Mouse (Mus musculus): ENCODE measurements around the gene B130006D01Rik.
A peak's percentile ranks its signal among the peaks of the same experiment; 100 is the strongest.

B130006D01Rik gene

DNA sequence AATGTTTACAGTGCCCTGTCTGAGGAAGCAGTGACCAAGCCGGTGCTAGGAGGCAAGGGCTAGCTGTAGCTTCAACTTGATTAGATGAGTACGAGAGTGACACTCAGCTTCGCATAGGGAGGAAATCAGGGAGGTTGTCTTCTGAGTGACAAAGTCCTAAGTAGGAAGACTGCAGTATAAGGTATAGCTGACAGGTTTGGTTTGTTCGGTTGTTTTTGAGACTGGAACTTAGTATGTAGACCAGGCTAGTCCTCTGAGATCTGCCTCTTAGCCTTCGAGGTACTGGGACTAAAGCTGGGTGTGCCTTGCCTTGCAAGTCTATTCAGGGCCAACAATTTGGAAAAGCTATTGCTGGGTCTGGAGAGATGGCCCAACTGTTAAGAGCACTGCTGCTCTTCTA is at the start of gene B130006D01Rik:
B130006D01Rik (plus strand) TSS at position 301 of the 400 bp plus-strand sequence.
- no peak for DNase-seq (ENCODE audit: low read depth, low spot score)

- no peak for DNase-seq (ENCODE audit: low read depth, low spot score)
These were observed 47.9 kb upstream of the B130006D01Rik start for GRCm38 (mm10) chr11:95675498-95675897.

DNA sequence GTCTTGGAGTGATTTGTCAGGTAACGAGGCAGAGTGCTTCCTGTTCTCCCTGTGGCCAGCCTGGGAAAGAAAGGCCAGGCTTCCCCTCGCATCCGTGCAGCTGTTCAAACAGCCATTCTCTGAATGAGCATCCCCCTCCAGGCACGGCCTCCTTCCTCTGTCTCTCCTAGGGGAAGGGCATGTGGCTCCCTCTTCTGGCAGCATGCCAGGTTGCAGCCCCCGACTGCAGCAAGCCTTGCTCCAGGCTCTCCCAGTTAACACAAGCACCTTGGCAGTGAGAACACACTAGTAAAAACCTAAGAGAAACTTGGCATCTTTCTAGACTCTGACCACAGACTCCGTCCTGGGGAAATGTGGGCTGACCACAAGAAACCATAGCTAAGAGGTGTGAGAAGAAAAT is 47.1 kb upstream of the B130006D01Rik start:
- DNase-seq (ENCODE audit: low read depth, low spot score): no peak

GRCm38 (mm10) chr11:95677925-95678701 is 45.3 kb upstream of the B130006D01Rik start:
- no peak for DNase-seq (ENCODE audit: low read depth, low spot score)

DNA sequence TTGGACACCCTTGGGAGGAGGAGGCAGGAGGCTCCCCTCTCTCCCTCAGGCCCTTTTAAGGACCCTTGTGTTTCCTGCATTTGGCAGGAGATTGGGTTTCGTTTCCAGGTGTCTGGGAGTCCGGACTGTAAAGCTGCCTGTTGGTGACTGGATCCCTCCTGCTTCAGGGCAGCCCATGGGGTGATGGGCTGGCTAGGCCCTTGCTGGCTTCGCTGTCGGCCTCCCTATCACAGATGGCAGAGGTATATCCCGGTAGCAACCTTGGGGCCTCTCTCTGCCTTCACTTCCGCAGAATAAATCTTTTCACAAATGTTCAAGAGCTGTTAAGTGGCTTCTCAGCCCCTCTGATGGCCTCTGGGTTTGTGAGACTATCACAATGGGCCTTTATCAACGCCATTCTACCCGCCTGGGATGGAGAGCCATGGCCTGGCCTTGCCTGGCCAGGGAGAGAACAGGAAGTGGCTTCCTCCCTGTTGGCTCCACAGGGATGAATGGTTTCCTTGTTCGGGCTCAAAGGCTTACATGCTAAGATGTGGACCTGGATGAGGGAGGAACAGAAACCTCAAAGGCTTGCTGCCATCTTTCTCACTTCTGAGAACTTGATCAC is 41.3 kb upstream of the B130006D01Rik start:
- no peak for DNase-seq (ENCODE audit: low read depth, low spot score)

GRCm38 (mm10) chr11:95682946-95683345 is 40.4 kb upstream of the B130006D01Rik start:
- DNase-seq (ENCODE audit: low read depth, low spot score): no peak

GRCm38 (mm10) chr11:95686031-95686430 is 37.4 kb upstream of the B130006D01Rik start:
- DNase-seq (ENCODE audit: low read depth, low spot score): peak; percentile 66

DNA sequence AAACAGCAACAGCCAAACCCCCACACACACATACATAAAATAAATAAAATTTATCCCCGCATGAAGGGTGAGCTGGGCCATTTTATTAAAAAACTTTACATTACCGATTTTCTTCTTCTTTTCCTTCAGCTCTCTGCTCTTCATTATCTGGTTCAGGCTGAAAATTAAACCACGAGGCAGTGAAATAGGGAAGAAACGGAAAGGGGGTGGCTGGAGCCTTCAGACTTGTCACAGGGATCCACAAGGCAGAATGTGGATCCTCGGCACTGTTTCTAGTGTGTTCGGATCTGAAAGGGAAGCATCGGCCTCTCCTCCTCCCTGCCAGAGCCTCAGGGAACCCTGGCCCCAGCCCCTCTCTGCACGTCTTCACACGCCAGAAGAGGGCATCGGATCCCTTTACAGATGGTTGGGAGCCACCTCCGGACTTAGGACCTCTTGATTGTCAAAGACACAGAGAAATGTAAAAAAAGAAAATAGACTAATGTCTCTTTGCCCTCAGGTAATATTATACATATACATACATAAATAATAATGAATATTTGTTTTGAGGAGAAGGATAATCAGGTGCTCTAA is 36.2 kb upstream of the B130006D01Rik start:
- no peak for DNase-seq (ENCODE audit: low read depth, low spot score)

DNA sequence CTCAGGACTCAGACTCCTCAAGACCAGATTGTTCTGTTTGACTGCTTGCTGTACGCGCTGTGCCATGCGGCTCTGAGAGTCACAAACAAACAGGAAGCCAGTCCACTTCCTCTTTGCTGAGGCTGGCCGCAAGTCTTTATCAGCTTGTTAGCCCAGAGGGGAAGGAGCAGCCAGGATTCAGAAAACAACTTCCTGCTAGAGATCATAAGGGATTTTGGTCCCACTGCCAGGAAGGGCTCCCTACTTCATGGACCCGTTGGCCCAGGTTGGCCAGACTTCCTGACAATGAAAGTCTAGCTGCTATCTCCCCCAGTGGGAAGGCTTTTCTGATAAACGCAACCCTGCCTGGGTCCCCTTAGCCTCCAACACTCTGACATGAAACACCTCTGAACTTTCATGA is 34.9 kb upstream of the B130006D01Rik start:
- peak; percentile 43 for DNase-seq (ENCODE audit: low read depth, low spot score)

- DNase-seq (ENCODE audit: low read depth, low spot score): peak; percentile 46
These were observed 34.4 kb upstream of the B130006D01Rik start for GRCm38 (mm10) chr11:95688981-95689380.

- DNase-seq (ENCODE audit: low read depth, low spot score): no peak
These were observed 33.8 kb upstream of the B130006D01Rik start for GRCm38 (mm10) chr11:95689544-95689943.

- no peak for DNase-seq (ENCODE audit: low read depth, low spot score)
These were observed 24.8 kb upstream of the B130006D01Rik start for GRCm38 (mm10) chr11:95698541-95698940.

- no peak for DNase-seq (ENCODE audit: low read depth, low spot score)
These were observed 22.3 kb upstream of the B130006D01Rik start for GRCm38 (mm10) chr11:95700778-95701739.

DNA sequence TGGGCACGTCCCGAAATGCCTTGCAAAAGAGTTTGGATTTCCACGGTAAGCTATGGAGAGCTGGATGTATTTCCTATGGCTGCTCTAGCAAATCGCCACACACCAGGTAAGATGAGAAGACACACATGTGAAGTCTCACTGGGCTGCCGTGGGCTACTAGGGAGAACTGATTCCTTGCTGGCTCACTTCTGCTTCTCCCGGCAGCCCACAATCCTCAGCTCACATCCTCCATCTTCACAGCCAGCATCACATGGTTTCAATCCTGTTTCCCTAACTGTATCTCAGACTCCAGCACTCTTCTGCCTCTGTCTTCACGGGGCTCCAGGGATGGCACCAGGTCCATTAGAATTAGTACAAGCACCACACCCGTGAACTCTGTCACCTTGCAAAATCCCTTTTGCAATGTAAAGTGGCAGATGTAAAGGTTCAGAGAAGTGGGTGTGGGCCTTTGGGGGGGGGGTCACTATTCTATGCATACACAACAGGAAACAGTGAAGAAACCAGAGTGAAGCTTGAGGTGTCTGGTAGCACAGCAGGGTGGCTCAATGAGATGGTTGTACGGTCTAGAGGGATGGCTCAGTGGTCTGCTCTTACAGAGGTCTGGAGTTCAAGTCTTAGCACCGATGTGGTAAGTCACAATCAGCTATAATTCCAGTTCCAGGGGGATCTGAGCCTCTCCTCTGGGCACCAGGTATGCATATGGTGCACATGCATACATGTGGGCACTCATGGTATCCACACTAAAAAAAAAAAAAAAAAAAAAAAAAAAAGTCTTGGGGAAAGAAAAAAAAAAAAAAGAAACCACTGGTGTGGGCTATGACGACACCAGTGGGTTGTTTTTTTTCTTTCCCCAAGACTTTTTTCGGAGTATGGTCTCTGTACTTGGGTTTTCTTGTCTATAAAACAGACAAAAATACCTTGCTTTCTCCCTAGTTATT is 19.1 kb upstream of the B130006D01Rik start:
- DNase-seq (ENCODE audit: low read depth, low spot score): no peak

GRCm38 (mm10) chr11:95704970-95705330 is 18.4 kb upstream of the B130006D01Rik start:
- DNase-seq (ENCODE audit: low read depth, low spot score): no peak

- no peak for DNase-seq (ENCODE audit: low read depth, low spot score)
These were observed 13.8 kb upstream of the B130006D01Rik start for GRCm38 (mm10) chr11:95709534-95710040.

- no peak for DNase-seq (ENCODE audit: low read depth, low spot score)
These were observed 12.9 kb upstream of the B130006D01Rik start for GRCm38 (mm10) chr11:95710478-95710877.

GRCm38 (mm10) chr11:95712085-95712562 is 11.3 kb upstream of the B130006D01Rik start:
- no peak for DNase-seq (ENCODE audit: low read depth, low spot score)

DNA sequence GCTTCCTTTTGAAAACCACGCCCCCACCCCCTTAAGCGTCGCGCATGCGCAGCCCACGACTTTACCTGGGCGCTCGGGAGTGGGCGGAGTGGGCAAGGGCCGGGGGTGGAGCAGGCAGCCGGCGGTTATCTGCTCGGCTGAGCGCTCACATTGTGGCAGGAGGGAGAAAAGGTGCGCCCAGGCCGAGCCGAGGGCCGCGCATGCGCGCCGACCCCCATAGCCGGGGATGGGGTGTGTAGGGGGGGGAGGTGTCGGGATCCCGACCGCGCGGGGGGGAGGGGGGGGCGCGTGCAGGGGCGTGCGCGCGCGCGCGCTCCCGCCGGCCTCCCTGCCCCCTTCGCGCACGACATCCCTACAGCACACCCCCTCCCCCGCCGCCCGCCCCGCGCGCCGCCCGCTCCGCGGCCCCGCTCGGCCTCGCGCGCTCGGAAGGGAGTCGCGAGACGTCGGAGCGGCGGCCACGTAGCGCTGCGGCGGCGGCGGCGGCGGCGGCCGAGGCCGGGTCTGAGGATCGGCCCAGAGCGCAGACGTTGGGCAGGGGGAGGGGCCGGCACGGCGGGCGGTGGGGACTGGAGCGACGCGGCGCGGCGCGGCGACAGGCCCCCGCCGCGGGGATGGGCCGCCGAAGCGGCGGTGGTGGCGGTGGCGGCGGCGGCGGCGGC is 10.7 kb upstream of the B130006D01Rik start, which contains the start of gene Zfp652:
Zfp652 (plus strand) TSS at position 111 of the 662 bp plus-strand sequence.
- peak; percentile 87 for DNase-seq (ENCODE audit: low read depth, low spot score)

Data from skeletal muscle tissue, adult 2 months (tissue).